Mouse (Mus musculus): ENCODE data around the gene Arl15.

Arl15 gene

GRCm38 (mm10) chr13:114144052-114145046, 350.0 kb downstream of the Arl15 start:
- no peak for DNase-seq (ENCODE audit: low spot score in 2 of 2)

GRCm38 (mm10) chr13:114145249-114145648, 350.9 kb downstream of the Arl15 start:
- DNase-seq (ENCODE audit: low spot score in 2 of 2) = no peak

GRCm38 (mm10) chr13:114150856-114151697, 356.8 kb downstream of the Arl15 start:
- no peak for DNase-seq (ENCODE audit: low spot score in 2 of 2)

GRCm38 (mm10) chr13:114151698-114152069, 357.4 kb downstream of the Arl15 start:
- no peak for DNase-seq (ENCODE audit: low spot score in 2 of 2)

GRCm38 (mm10) chr13:114156689-114157088, 362.4 kb downstream of the Arl15 start:
- DNase-seq (ENCODE audit: low spot score in 2 of 2) = no peak

GRCm38 (mm10) chr13:114158111-114158730, 363.9 kb downstream of the Arl15 start:
- no peak for DNase-seq (ENCODE audit: low spot score in 2 of 2)

- no peak for DNase-seq (ENCODE audit: low spot score in 2 of 2)
Measured at GRCm38 (mm10) chr13:114159634-114160391, 365.5 kb downstream of the Arl15 start.

- DNase-seq (ENCODE audit: low spot score in 2 of 2) = no peak
Measured at GRCm38 (mm10) chr13:114162753-114163152, 368.4 kb downstream of the Arl15 start.

- DNase-seq (ENCODE audit: low spot score in 2 of 2) = no peak
Measured at GRCm38 (mm10) chr13:114165616-114166015, 371.3 kb downstream of the Arl15 start.

- DNase-seq (ENCODE audit: low spot score in 2 of 2) = no peak
Measured at GRCm38 (mm10) chr13:114166439-114167183, 372.3 kb downstream of the Arl15 start.

- DNase-seq (ENCODE audit: low spot score in 2 of 2) = no peak
Measured at GRCm38 (mm10) chr13:114170061-114170460, 375.8 kb downstream of the Arl15 start.

- DNase-seq (ENCODE audit: low spot score in 2 of 2) = no peak
Measured at GRCm38 (mm10) chr13:114171465-114171864, 377.2 kb downstream of the Arl15 start.

GRCm38 (mm10) chr13:114188107-114188506, 393.8 kb downstream of the Arl15 start:
- DNase-seq (ENCODE audit: low spot score in 2 of 2) = no peak

GRCm38 (mm10) chr13:114188801-114189200, 394.5 kb downstream of the Arl15 start:
- no peak for DNase-seq (ENCODE audit: low spot score in 2 of 2)

- no peak for DNase-seq (ENCODE audit: low spot score in 2 of 2)
Measured at GRCm38 (mm10) chr13:114189441-114189840, 395.1 kb downstream of the Arl15 start.

GRCm38 (mm10) chr13:114190898-114191297, 396.6 kb downstream of the Arl15 start:
- DNase-seq (ENCODE audit: low spot score in 2 of 2) = no peak

GRCm38 (mm10) chr13:114198252-114198799, 404.0 kb downstream of the Arl15 start:
- DNase-seq (ENCODE audit: low spot score in 2 of 2) = no peak

GRCm38 (mm10) chr13:114199746-114200145, 405.4 kb downstream of the Arl15 start:
- no peak for DNase-seq (ENCODE audit: low spot score in 2 of 2)

- DNase-seq (ENCODE audit: low spot score in 2 of 2) = no peak
Measured at GRCm38 (mm10) chr13:114200545-114200944, 406.2 kb downstream of the Arl15 start.

All from spleen, postnatal 14 days (tissue).